Mouse (Mus musculus) testis, adult 2 months (tissue): ENCODE measurements around the gene Bloc1s5. TPM values are rescaled to one million over a fixed set of nuclear protein-coding genes. Genes with fewer than 3 reads are reported as not detected.
A peak's percentile ranks its signal among the peaks of the same experiment; 100 is the strongest.

ENCODE experiments used
- H3K27ac ChIP-seq: fragments of 200-500 bp; 2 replicates; pipeline ENCODE4 v1.5.1; 2012; ENCODE audit warnings: low read depth, low read length; ENCODE audit not compliant: control insufficient read depth, insufficient read depth
- H3K27me3 ChIP-seq: fragments of 200-500 bp; 2 replicates; pipeline ENCODE4 v1.6.1; 2012; ENCODE audit warnings: mild to moderate bottlenecking, low read length, moderate library complexity; ENCODE audit not compliant: control insufficient read depth, insufficient read depth
- H3K36me3 ChIP-seq: fragments of 200-500 bp; 2 replicates; pipeline ENCODE4 v1.6.1; 2012; ENCODE audit warnings: mild to moderate bottlenecking, low read length; ENCODE audit not compliant: control insufficient read depth, insufficient read depth
- H3K4me1 ChIP-seq: fragments of 200-500 bp; 2 replicates; pipeline ENCODE4 v1.6.1; 2012; ENCODE audit warnings: low read length; ENCODE audit not compliant: control insufficient read depth, insufficient read depth
- H3K4me3 ChIP-seq: fragments of 200-500 bp; 2 replicates; pipeline ENCODE4 v1.5.1; 2012; ENCODE audit warnings: low read depth, mild to moderate bottlenecking, low read length, moderate library complexity, mixed read lengths; ENCODE audit not compliant: control insufficient read depth
- CTCF ChIP-seq: fragments of 200-500 bp; IDR thresholded peaks from 2 replicates; pipeline ENCODE4 v1.5.1; 2012; ENCODE audit warnings: low read depth, mild to moderate bottlenecking, inconsistent platforms, low read length, moderate library complexity; ENCODE audit not compliant: control insufficient read depth, insufficient read depth, insufficient replicate concordance
- POLR2A ChIP-seq: fragments of 200-500 bp; IDR thresholded peaks from 2 replicates; pipeline ENCODE4 v1.6.1; 2012; ENCODE audit warnings: low read depth, mild to moderate bottlenecking, inconsistent platforms, low read length, moderate library complexity; ENCODE audit not compliant: control insufficient read depth
- polyA plus RNA-seq: library from polyadenylated mRNA; depleted of rRNA; stranded (reverse); fragments of >200 nt; gene quantifications from 2 replicates; pipeline ENCODE4 v1.2.3, GENCODE M21; 2012

Gene Bloc1s5
- polyA plus RNA-seq, 1 experiment = 5.3 TPM

GRCm38 (mm10) chr13:38554611-38555010 lies 80.3 kb downstream of the Bloc1s5 start:
- peak overlapping the region; percentile 24 for H3K4me3 ChIP-seq
- no peaks in the 10 kb centered on the region for H3K27me3 ChIP-seq
- no peak overlapping the region for H3K27ac ChIP-seq
- no peak for TF ChIP-seq CTCF
- TF ChIP-seq POLR2A = no peak
- H3K36me3 ChIP-seq = no peaks in the 10 kb centered on the region
- H3K4me1 ChIP-seq = 0 out of 2 replicates have a peak, but pooled peaks cover 2% of the 10 kb centered on the region

- Histone ChIP-seq H3K27me3 (no peaks in the 10 kb centered on the region), H3K27ac (no peak overlapping the region), H3K4me3 (peak overlapping the region; percentile 11), H3K4me1 (0 out of 2 replicates have a peak, but pooled peaks cover 2% of the 10 kb centered on the region), H3K36me3 (no peaks in the 10 kb centered on the region)
- TF ChIP-seq POLR2A (no peak), CTCF (no peak)
Measured at GRCm38 (mm10) chr13:38554210-38554609, 80.7 kb downstream of the Bloc1s5 start.

- no peaks in the 10 kb centered on the region for H3K27me3 ChIP-seq
- TF ChIP-seq CTCF (peak; percentile 87; the same call in 1 of the 2 replicates), POLR2A (no peak)
- H3K4me3 ChIP-seq = no peak overlapping the region
- peaks cover 3% of the 10 kb centered on the region for H3K4me1 ChIP-seq
- no peaks in the 10 kb centered on the region for H3K36me3 ChIP-seq
- no peak overlapping the region for H3K27ac ChIP-seq
Measured at GRCm38 (mm10) chr13:38548681-38549080, 86.2 kb downstream of the Bloc1s5 start.

- TF ChIP-seq POLR2A = no peak
- no peak for TF ChIP-seq CTCF
- no peaks in the 10 kb centered on the region for H3K36me3 ChIP-seq
- H3K27ac ChIP-seq = no peak overlapping the region
- H3K4me3 ChIP-seq = no peak overlapping the region
- no peaks in the 10 kb centered on the region for H3K27me3 ChIP-seq
- H3K4me1 ChIP-seq = peaks cover 3% of the 10 kb centered on the region
Measured at GRCm38 (mm10) chr13:38547717-38548116, 87.2 kb downstream of the Bloc1s5 start.

- no peak overlapping the region for H3K27ac ChIP-seq
- no peak overlapping the region for H3K4me3 ChIP-seq
- no peaks in the 10 kb centered on the region for H3K36me3 ChIP-seq
- H3K27me3 ChIP-seq = no peaks in the 10 kb centered on the region
- no peak for TF ChIP-seq CTCF
- TF ChIP-seq POLR2A = no peak
- peaks cover 3% of the 10 kb centered on the region for H3K4me1 ChIP-seq
Measured at GRCm38 (mm10) chr13:38546754-38547153, 88.2 kb downstream of the Bloc1s5 start.

- H3K27ac ChIP-seq = no peak overlapping the region
- H3K36me3 ChIP-seq = no peaks in the 10 kb centered on the region
- no peak overlapping the region for H3K4me3 ChIP-seq
- H3K4me1 ChIP-seq = peaks cover 3% of the 10 kb centered on the region
- H3K27me3 ChIP-seq = no peaks in the 10 kb centered on the region
- no peak for TF ChIP-seq POLR2A
Measured at GRCm38 (mm10) chr13:38545460-38545859, 89.4 kb downstream of the Bloc1s5 start.

- Histone ChIP-seq H3K27me3 (no peaks in the 10 kb centered on the region), H3K4me3 (no peak overlapping the region), H3K4me1 (peaks cover 3% of the 10 kb centered on the region), H3K36me3 (no peaks in the 10 kb centered on the region), H3K27ac (no peak overlapping the region)
- TF ChIP-seq CTCF = no peak
- no peak for TF ChIP-seq POLR2A
Measured at GRCm38 (mm10) chr13:38544769-38545445, 90.0 kb downstream of the Bloc1s5 start.
